In genomic region chr13:48878534-48878933, GRCm38 (mm10) we compare ENCODE assay signal across 8 mouse cellular contexts. TPM values are rescaled to one million over a fixed set of nuclear protein-coding genes. Genes with fewer than 3 reads are reported as not detected.
DNase-seq lines count a peak whose midpoint lies in the region; ATAC-seq and TF ChIP-seq lines count a peak whose summit lies in the region.

No protein-coding gene starts in this region.

- H3K4me1 ChIP-seq in hindbrain, postnatal 0 days (ENCODE audit: insufficient read depth, low read length) = no peaks in the 10 kb centered on the region; the same call in 1 of the 2 replicates

- H3K4me3 ChIP-seq in gastrocnemius, adult 2 months = peak overlapping the region; percentile 77
- peak overlapping the region; percentile 38 for H3K4me3 ChIP-seq in hindbrain, postnatal 0 days (ENCODE audit: low read length)
- peak overlapping the region; percentile 62 for H3K4me3 ChIP-seq in left cerebral cortex, adult 2 months

- peak overlapping the region; percentile 65 for H3K4me2 ChIP-seq in hindbrain, postnatal 0 days (ENCODE audit: low read depth, low read length)

- no peak for TF ChIP-seq CTCF in gastrocnemius, adult 2 months (IDR thresholded peaks at IDR 0.05)
- no peak for TF ChIP-seq CTCF in hindbrain, postnatal 0 days (IDR thresholded peaks at IDR 0.05; ENCODE audit: low read depth)
- TF ChIP-seq CTCF in left cerebral cortex, adult 2 months (IDR thresholded peaks at IDR 0.05) = no peak

- DNase-seq in WW6 (ENCODE audit: low read depth, low spot score) = peak; percentile 92
- peak; percentile 96 to 99 for DNase-seq in cerebellum, postnatal 4 days (ENCODE audit: low spot score in 2 of 2)
- DNase-seq in gastrocnemius, adult 2 months = peak; percentile 100
- peak; percentile 100 for DNase-seq in hindbrain, postnatal 0 days (ENCODE audit: low spot score)
- DNase-seq in left cerebral cortex, adult 2 months (ENCODE audit: extremely low spot score in 1 of 2, low spot score in 2 of 2) = peak; percentile 98 to 99
- peak; percentile 98 to 99 for DNase-seq in right cerebral cortex, adult 2 months (ENCODE audit: low spot score in 2 of 2)
- peak; percentile 99 for DNase-seq in urinary bladder, postnatal 14 days (ENCODE audit: low spot score)

- intact Hi-C loops in gastrocnemius, adult 2 months (cut with DNase I) = loop anchor here (10.0 kb wide), 1 partner anchor 296 kb away; no protein-coding TSS in a partner anchor
- intact Hi-C loops in left cerebral cortex, adult 2 months (cut with DNase I) = loop anchor here (2.0 to 10.0 kb wide), 2 partner anchors 90 to 296 kb away; partner anchors contain the start of gene Fam120a

- peak; percentile 100 for ATAC-seq in hindbrain, postnatal 0 days
- peak; percentile 99 for ATAC-seq in megakaryocyte, adult 5-6 weeks (ENCODE audit: poor library complexity, severe bottlenecking)

- H3K27me3 ChIP-seq in hindbrain, postnatal 0 days (ENCODE audit: insufficient read depth, low read length) = no peaks in the 10 kb centered on the region

- H3K9me3 ChIP-seq in hindbrain, postnatal 0 days (ENCODE audit: low read length) = no peaks in the 10 kb centered on the region

- WGBS in hindbrain, postnatal 0 days = under 1% methylated on average over 36 of the region's 36 CpGs

- peak overlapping the region; percentile 93 for H3K27ac ChIP-seq in gastrocnemius, adult 2 months
- peak overlapping the region; percentile 88 for H3K27ac ChIP-seq in hindbrain, postnatal 0 days
- peak overlapping the region; percentile 84 for H3K27ac ChIP-seq in left cerebral cortex, adult 2 months

- H3K36me3 ChIP-seq in hindbrain, postnatal 0 days (ENCODE audit: insufficient read depth, low read length) = peaks cover 7% of the 10 kb centered on the region; the same call in 1 of the 2 replicates

- H3K9ac ChIP-seq in hindbrain, postnatal 0 days (replicated peaks; ENCODE audit: low read length) = peak overlapping the region; percentile 66

RNA-seq across cellular contexts. Expression of gene Phf2, which starts 7.6 kb away (rescaled TPM):
- 10 to 100 TPM; 33.8 to 34.7 TPM for total RNA-seq in gastrocnemius, adult 2 months (2021)
- 24.2 and 25.0 TPM in 2 replicates for total RNA-seq in hindbrain, postnatal 0 days (2014; rRNA removed)
- polyA plus RNA-seq in hindbrain, postnatal 0 days (2015; fragmentation: Nextera tagmentation; extraction: Ambion mirVana) = 4.7 and 4.8 TPM in 2 replicates
- total RNA-seq in left cerebral cortex, adult 2 months (2021) = 10 to 100 TPM; 36.2 to 36.8 TPM
- 24.8 and 26.8 TPM in 2 replicates for total RNA-seq in megakaryocyte, adult 5-6 weeks (2015)
- total RNA-seq in megakaryocyte, adult 5-6 weeks (2017) = 9.9 and 15.3 TPM in 2 replicates

Comparison
In these comparisons a context has a peak if more than half of its experiments do, and no peak if none do; other contexts are left out.
1. Peak in every context shown above with its lines: DNase-seq, ATAC-seq, H3K4me3 ChIP-seq and H3K27ac ChIP-seq.